Mouse (Mus musculus): ENCODE measurements around the gene Stk32b.

- TF ChIP-seq CTCF (IDR thresholded peaks at IDR 0.05; ENCODE audit: control insufficient read depth, insufficient read depth, insufficient replicate concordance, low read depth, low read length), result no peak
- no peak for TF ChIP-seq POLR2A (IDR thresholded peaks at IDR 0.05; ENCODE audit: control insufficient read depth, low read depth, low read length)
Measured at GRCm38 (mm10) chr5:37494984-37495476, 221.9 kb downstream of the Stk32b start.

All from testis, adult 2 months (tissue).